Mouse (Mus musculus): ENCODE results near the gene 2310061N02Rik. TPM values are rescaled to one million over a fixed set of nuclear protein-coding genes. Genes with fewer than 3 reads are reported as not detected.

2310061N02Rik gene
- polyA plus RNA-seq, 1 experiment: not detected

DNA sequence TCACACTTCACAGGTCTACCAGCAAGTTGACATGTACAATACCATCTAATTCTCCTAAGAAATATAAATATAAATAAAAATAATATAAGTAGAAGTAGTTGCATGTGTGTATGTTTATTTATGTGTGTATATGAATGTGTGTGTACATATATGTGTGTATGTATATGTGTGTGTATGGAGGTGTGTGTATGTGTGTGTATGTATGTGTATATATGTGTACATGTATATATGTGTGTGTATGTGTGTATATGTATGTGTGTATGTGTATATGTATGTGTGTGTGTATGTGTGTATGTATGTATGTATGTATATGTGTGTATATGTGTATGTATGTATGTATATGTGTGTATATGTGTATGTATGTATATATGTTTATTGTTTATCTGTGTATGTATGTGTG, 8.8 kb upstream of the 2310061N02Rik start:
- no peak for DNase-seq (ENCODE audit: low read depth in 1 of 2, low spot score in 2 of 2)
- no peak overlapping the region for H3K4me3 ChIP-seq (ENCODE audit: extremely low read depth, insufficient read depth, insufficient read length)
- H3K36me3 ChIP-seq (ENCODE audit: control insufficient read depth, insufficient read depth, low read length): no peaks in the 10 kb centered on the region
- TF ChIP-seq CTCF (IDR thresholded peaks at IDR 0.05; ENCODE audit: extremely low read depth, insufficient read depth, insufficient read length, insufficient replicate concordance): no peak
- no peak for TF ChIP-seq POLR2A (IDR thresholded peaks at IDR 0.05; ENCODE audit: low read depth, low read length)
- no peak overlapping the region for H3K27ac ChIP-seq (ENCODE audit: insufficient read depth, low read length)
- H3K27me3 ChIP-seq (ENCODE audit: control insufficient read depth, insufficient read depth, low read length): no peaks in the 10 kb centered on the region
- H3K4me1 ChIP-seq (ENCODE audit: control insufficient read depth, insufficient read depth, insufficient read length): no peaks in the 10 kb centered on the region

GRCm38 (mm10) chr16:88711245-88711644, 3.5 kb upstream of the 2310061N02Rik start:
- DNase-seq (ENCODE audit: low read depth in 1 of 2, low spot score in 2 of 2): no peak
- Histone ChIP-seq H3K36me3 (ENCODE audit: control insufficient read depth, insufficient read depth, low read length) (no peaks in the 10 kb centered on the region), H3K4me3 (ENCODE audit: extremely low read depth, insufficient read depth, insufficient read length) (no peak overlapping the region), H3K27ac (ENCODE audit: insufficient read depth, low read length) (no peak overlapping the region), H3K4me1 (ENCODE audit: control insufficient read depth, insufficient read depth, insufficient read length) (no peaks in the 10 kb centered on the region), H3K27me3 (ENCODE audit: control insufficient read depth, insufficient read depth, low read length) (no peaks in the 10 kb centered on the region)
- TF ChIP-seq POLR2A (IDR thresholded peaks at IDR 0.05; ENCODE audit: low read depth, low read length): no peak
- no peak for TF ChIP-seq CTCF (IDR thresholded peaks at IDR 0.05; ENCODE audit: extremely low read depth, insufficient read depth, insufficient read length, insufficient replicate concordance)
- WGBS: 86% methylated on average over 6 of the region's 6 CpGs

GRCm38 (mm10) chr16:88710757-88711156, 3.0 kb upstream of the 2310061N02Rik start:
- Histone ChIP-seq H3K27ac (ENCODE audit: insufficient read depth, low read length) (no peak overlapping the region), H3K36me3 (ENCODE audit: control insufficient read depth, insufficient read depth, low read length) (no peaks in the 10 kb centered on the region), H3K4me3 (ENCODE audit: extremely low read depth, insufficient read depth, insufficient read length) (no peak overlapping the region), H3K4me1 (ENCODE audit: control insufficient read depth, insufficient read depth, insufficient read length) (no peaks in the 10 kb centered on the region), H3K27me3 (ENCODE audit: control insufficient read depth, insufficient read depth, low read length) (no peaks in the 10 kb centered on the region)
- DNase-seq (ENCODE audit: low read depth in 1 of 2, low spot score in 2 of 2): no peak
- 69% methylated on average over 4 of the region's 4 CpGs for WGBS
- no peak for TF ChIP-seq CTCF (IDR thresholded peaks at IDR 0.05; ENCODE audit: extremely low read depth, insufficient read depth, insufficient read length, insufficient replicate concordance)
- TF ChIP-seq POLR2A (IDR thresholded peaks at IDR 0.05; ENCODE audit: low read depth, low read length): no peak

- 29% methylated on average over 4 of the region's 4 CpGs for WGBS
- peak overlapping the region; percentile 57; the same call in 1 of the 2 replicates for H3K27ac ChIP-seq (ENCODE audit: insufficient read depth, low read length)
Measured at GRCm38 (mm10) chr16:88701072-88701864, 6.5 kb downstream of the 2310061N02Rik start.

DNA sequence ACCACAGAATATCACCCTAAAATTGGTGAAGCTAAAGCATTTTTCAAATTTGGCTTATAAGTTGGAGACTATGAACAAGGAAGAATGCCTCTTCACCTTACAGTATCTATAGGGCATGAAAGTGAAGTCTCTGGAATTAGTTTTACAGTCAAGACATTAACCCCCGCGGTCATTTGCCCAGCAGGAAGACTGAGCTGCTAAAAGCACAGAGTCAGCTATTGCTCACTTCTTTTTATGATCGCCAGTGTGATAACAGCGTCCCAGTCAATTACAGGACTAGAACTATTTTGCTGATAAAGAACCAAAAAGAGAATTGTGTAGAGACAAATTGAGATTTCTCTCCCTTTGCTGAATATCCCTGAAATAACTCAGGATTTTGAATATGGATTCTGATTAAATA, 11.5 kb downstream of the 2310061N02Rik start:
- TF ChIP-seq CTCF (IDR thresholded peaks at IDR 0.05; ENCODE audit: extremely low read depth, insufficient read depth, insufficient read length, insufficient replicate concordance) (no peak), POLR2A (IDR thresholded peaks at IDR 0.05; ENCODE audit: low read depth, low read length) (no peak)
- H3K4me1 ChIP-seq (ENCODE audit: control insufficient read depth, insufficient read depth, insufficient read length): no peaks in the 10 kb centered on the region; the same call in 1 of the 2 replicates
- 78% methylated on average over 4 of the region's 4 CpGs for WGBS
- H3K4me3 ChIP-seq (ENCODE audit: extremely low read depth, insufficient read depth, insufficient read length): no peak overlapping the region
- no peak overlapping the region for H3K27ac ChIP-seq (ENCODE audit: insufficient read depth, low read length)
- DNase-seq (ENCODE audit: low read depth in 1 of 2, low spot score in 2 of 2): no peak
- H3K27me3 ChIP-seq (ENCODE audit: control insufficient read depth, insufficient read depth, low read length): no peaks in the 10 kb centered on the region
- H3K36me3 ChIP-seq (ENCODE audit: control insufficient read depth, insufficient read depth, low read length): no peaks in the 10 kb centered on the region

More at GRCm38 (mm10) chr16:88701072-88701864, 6.5 kb downstream of the 2310061N02Rik start:
- Histone ChIP-seq H3K36me3 (ENCODE audit: control insufficient read depth, insufficient read depth, low read length) (no peaks in the 10 kb centered on the region), H3K4me3 (ENCODE audit: extremely low read depth, insufficient read depth, insufficient read length) (no peak overlapping the region), H3K4me1 (ENCODE audit: control insufficient read depth, insufficient read depth, insufficient read length) (peaks cover 6% of the 10 kb centered on the region), H3K27me3 (ENCODE audit: control insufficient read depth, insufficient read depth, low read length) (no peaks in the 10 kb centered on the region)
- DNase-seq (ENCODE audit: low read depth in 1 of 2, low spot score in 2 of 2): peak; percentile 14 to 56
- TF ChIP-seq CTCF (IDR thresholded peaks at IDR 0.05; ENCODE audit: extremely low read depth, insufficient read depth, insufficient read length, insufficient replicate concordance) (no peak), POLR2A (IDR thresholded peaks at IDR 0.05; ENCODE audit: low read depth, low read length) (no peak)

GRCm38 (mm10) chr16:88681282-88681681, 26.5 kb downstream of the 2310061N02Rik start:
- no peak for TF ChIP-seq CTCF (IDR thresholded peaks at IDR 0.05; ENCODE audit: extremely low read depth, insufficient read depth, insufficient read length, insufficient replicate concordance)
- TF ChIP-seq POLR2A (IDR thresholded peaks at IDR 0.05; ENCODE audit: low read depth, low read length): no peak
- WGBS: 73% methylated on average over 2 of the region's 2 CpGs
- Histone ChIP-seq H3K4me3 (ENCODE audit: extremely low read depth, insufficient read depth, insufficient read length) (no peak overlapping the region), H3K4me1 (ENCODE audit: control insufficient read depth, insufficient read depth, insufficient read length) (no peaks in the 10 kb centered on the region), H3K27ac (ENCODE audit: insufficient read depth, low read length) (no peak overlapping the region), H3K27me3 (ENCODE audit: control insufficient read depth, insufficient read depth, low read length) (no peaks in the 10 kb centered on the region), H3K36me3 (ENCODE audit: control insufficient read depth, insufficient read depth, low read length) (no peaks in the 10 kb centered on the region)
- no peak for DNase-seq (ENCODE audit: low read depth in 1 of 2, low spot score in 2 of 2)

DNA sequence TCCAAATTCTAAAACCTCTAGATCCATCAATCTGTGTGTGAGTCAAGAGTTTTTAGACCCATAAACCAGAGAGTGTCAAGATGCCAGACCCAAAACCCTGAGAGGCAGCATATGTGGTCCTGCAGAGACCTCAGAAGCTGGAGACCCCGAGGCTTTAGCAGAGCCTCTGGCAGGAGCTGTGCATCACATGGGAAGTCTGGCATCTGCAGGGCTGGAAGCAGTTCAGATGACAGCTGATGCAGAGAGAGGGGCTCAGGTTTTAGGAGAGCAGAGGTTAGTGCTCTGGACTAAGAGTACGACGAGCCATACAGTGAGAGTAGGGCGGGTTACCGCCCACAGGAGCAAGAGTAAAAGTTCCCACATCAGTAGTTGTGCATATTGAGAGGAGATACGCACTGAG, 28.7 kb downstream of the 2310061N02Rik start:
- no peak for TF ChIP-seq CTCF (IDR thresholded peaks at IDR 0.05; ENCODE audit: extremely low read depth, insufficient read depth, insufficient read length, insufficient replicate concordance)
- TF ChIP-seq POLR2A (IDR thresholded peaks at IDR 0.05; ENCODE audit: low read depth, low read length): no peak
- H3K4me1 ChIP-seq (ENCODE audit: control insufficient read depth, insufficient read depth, insufficient read length): no peaks in the 10 kb centered on the region
- WGBS: 83% methylated on average over 6 of the region's 6 CpGs
- H3K4me3 ChIP-seq (ENCODE audit: extremely low read depth, insufficient read depth, insufficient read length): no peak overlapping the region
- no peak overlapping the region for H3K27ac ChIP-seq (ENCODE audit: insufficient read depth, low read length)
- no peaks in the 10 kb centered on the region for H3K36me3 ChIP-seq (ENCODE audit: control insufficient read depth, insufficient read depth, low read length)
- H3K27me3 ChIP-seq (ENCODE audit: control insufficient read depth, insufficient read depth, low read length): no peaks in the 10 kb centered on the region
- no peak for DNase-seq (ENCODE audit: low read depth in 1 of 2, low spot score in 2 of 2)

Data from spleen, adult 2 months (tissue).